Mouse (Mus musculus): Measurements from ENCODE around the gene Rab7b. TPM values are rescaled to one million over a fixed set of nuclear protein-coding genes. Genes with fewer than 3 reads are reported as not detected.

Rab7b gene
- total and polyA plus RNA-seq, 3 experiments: 0.19 TPM; not detected in 2

GRCm38 (mm10) chr1:131701391-131701790 is 12.9 kb downstream of the Rab7b start:
- DNase-seq (ENCODE audit: extremely low read depth): no peak
- Histone ChIP-seq H3K4me3 (replicated peaks in 1 of 3; ENCODE audit: low read depth in 2 of 3, low read length in 2 of 3, poor library complexity in 1 of 3) (no peak overlapping the region), H3K4me1 (ENCODE audit: control insufficient read depth in 1 of 2, insufficient read depth in 2 of 2) (peaks cover 28 to 78% of the 10 kb centered on the region in 2 experiments), H3K27me3 (replicated peaks) (no peaks in the 10 kb centered on the region), H3K79me2 (replicated peaks; ENCODE audit: control insufficient read depth, extremely low read depth, insufficient read depth, poor library complexity, severe bottlenecking) (no peaks in the 10 kb centered on the region), H3K9me3 (replicated peaks; ENCODE audit: low read length) (no peaks in the 10 kb centered on the region), H3K36me3 (replicated peaks in 1 of 2; ENCODE audit: control insufficient read depth in 1 of 2, insufficient read depth in 1 of 2, low read length in 1 of 2) (no peaks in the 10 kb centered on the region), H3K9ac (ENCODE audit: insufficient read depth, low read depth) (no peak overlapping the region), H3K4me2 (ENCODE audit: insufficient read depth, low read depth, poor library complexity, severe bottlenecking) (no peak overlapping the region), H3K27ac (ENCODE audit: insufficient read depth, low read depth) (no peak overlapping the region)
- TF ChIP-seq PAX5 (IDR thresholded peaks at IDR 0.05; ENCODE audit: low read length): no peak
- TF ChIP-seq ELF1 (IDR thresholded peaks at IDR 0.05; ENCODE audit: low read depth, low read length): no peak
- TF ChIP-seq CTCF (conservative IDR thresholded peaks at IDR 0.05 in 1 of 2, IDR thresholded peaks at IDR 0.05 in 1 of 2; ENCODE audit: low read depth in 2 of 2, low read length in 2 of 2): peak; percentile 3 to 39; a peak in 2 of 4 replicates
- no peak for TF ChIP-seq NRF1 (IDR thresholded peaks at IDR 0.05; ENCODE audit: low read depth, low read length)
- TF ChIP-seq ZMIZ1 (IDR thresholded peaks at IDR 0.05; ENCODE audit: low read depth, low read length): no peak
- dilution Hi-C loops (cut with MboI; ENCODE audit: extremely low pct_ligation_motif_present, extremely low pct_unique_long_range_greater_than_20kb, low sequenced_read_pairs): no loop called here
- in situ Hi-C loops (cut with MboI; ENCODE audit: low pct_ligation_motif_present, low pct_unique_long_range_greater_than_20kb, low sequenced_read_pairs): loop anchor here (25.0 kb wide), 1 partner anchor 136 kb away; the partner anchor contains the start of gene Slc41a1

DNA sequence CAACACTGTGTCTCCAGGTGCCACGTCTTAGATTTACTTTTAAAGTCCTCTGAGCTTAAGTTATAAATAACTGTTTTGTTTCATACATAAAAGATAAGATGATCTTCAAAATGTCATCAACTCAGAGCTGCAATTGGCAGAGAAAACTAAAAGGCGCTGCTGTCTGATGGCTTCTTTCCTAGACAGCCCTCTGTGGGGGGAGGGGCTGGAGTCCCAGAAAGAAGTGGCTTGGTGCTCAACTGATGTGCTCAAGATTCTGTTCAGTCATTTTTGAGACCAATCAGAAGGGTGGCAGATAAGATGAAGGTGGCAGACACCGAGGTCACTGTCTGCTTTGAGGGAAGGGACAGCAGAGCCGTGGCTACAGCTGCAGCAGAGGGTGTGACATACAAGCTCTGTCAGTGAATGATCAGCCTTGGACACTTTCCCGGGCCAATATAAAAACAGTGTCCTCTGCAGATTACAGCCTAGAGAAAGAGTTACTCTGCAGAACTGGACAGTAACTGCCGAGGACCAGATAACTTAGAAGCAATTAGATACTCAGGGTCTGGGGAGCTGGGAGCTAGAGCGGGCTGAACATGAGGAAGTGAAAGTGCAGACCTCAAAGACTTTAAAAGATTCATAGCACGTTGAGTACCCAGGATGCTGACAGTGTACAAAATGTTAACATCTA is 13.7 kb downstream of the Rab7b start:
- Histone ChIP-seq H3K27me3 (replicated peaks) (no peaks in the 10 kb centered on the region), H3K36me3 (replicated peaks in 1 of 2; ENCODE audit: control insufficient read depth in 1 of 2, insufficient read depth in 1 of 2, low read length in 1 of 2) (no peaks in the 10 kb centered on the region), H3K79me2 (replicated peaks; ENCODE audit: control insufficient read depth, extremely low read depth, insufficient read depth, poor library complexity, severe bottlenecking) (no peaks in the 10 kb centered on the region), H3K4me1 (ENCODE audit: control insufficient read depth in 1 of 2, insufficient read depth in 2 of 2) (peaks cover 28 to 74% of the 10 kb centered on the region in 2 experiments), H3K4me2 (ENCODE audit: insufficient read depth, low read depth, poor library complexity, severe bottlenecking) (peak overlapping the region; percentile 51), H3K4me3 (replicated peaks in 1 of 3; ENCODE audit: low read depth in 2 of 3, low read length in 2 of 3, poor library complexity in 1 of 3) (no peak overlapping the region), H3K9ac (ENCODE audit: insufficient read depth, low read depth) (no peak overlapping the region), H3K27ac (ENCODE audit: insufficient read depth, low read depth) (peak overlapping the region; percentile 5; the same call in 1 of the 2 replicates), H3K9me3 (replicated peaks; ENCODE audit: low read length) (no peaks in the 10 kb centered on the region)
- dilution Hi-C loops (cut with MboI; ENCODE audit: extremely low pct_ligation_motif_present, extremely low pct_unique_long_range_greater_than_20kb, low sequenced_read_pairs): no loop called here
- in situ Hi-C loops (cut with MboI; ENCODE audit: low pct_ligation_motif_present, low pct_unique_long_range_greater_than_20kb, low sequenced_read_pairs): loop anchor here (25.0 kb wide), 1 partner anchor 135 kb away; the partner anchor contains the start of gene Slc41a1
- TF ChIP-seq IRF4 (IDR thresholded peaks at IDR 0.05; ENCODE audit: low read depth, low read length) (peak; percentile 98), TBP (conservative IDR thresholded peaks at IDR 0.05; ENCODE audit: low read depth, low read length) (0 out of 2 replicates have a peak, but pooled peaks have one; percentile 14), EP300 (IDR thresholded peaks at IDR 0.05; ENCODE audit: low read length) (peak; percentile 91), MXI1 (IDR thresholded peaks at IDR 0.05; ENCODE audit: low read depth, low read length) (peak; percentile 48), MAX (IDR thresholded peaks at IDR 0.05; ENCODE audit: low read length) (peak; percentile 35; the same call in 1 of the 2 replicates), RCOR1 (conservative IDR thresholded peaks at IDR 0.05; ENCODE audit: low read depth, low read length) (no peak), SIN3A (IDR thresholded peaks at IDR 0.05; ENCODE audit: low read length) (no peak), NELFE (IDR thresholded peaks at IDR 0.05; ENCODE audit: low read depth, low read length) (no peak), ZKSCAN1 (IDR thresholded peaks at IDR 0.05; ENCODE audit: borderline replicate concordance, low read depth, low read length) (no peak), MYC (IDR thresholded peaks at IDR 0.05; ENCODE audit: low read depth, low read length) (peak; percentile 53; the same call in 1 of the 2 replicates)
- peak; percentile 72 for DNase-seq (ENCODE audit: extremely low read depth)
